Mouse (Mus musculus): ENCODE results near the gene Jak3.

DNA sequence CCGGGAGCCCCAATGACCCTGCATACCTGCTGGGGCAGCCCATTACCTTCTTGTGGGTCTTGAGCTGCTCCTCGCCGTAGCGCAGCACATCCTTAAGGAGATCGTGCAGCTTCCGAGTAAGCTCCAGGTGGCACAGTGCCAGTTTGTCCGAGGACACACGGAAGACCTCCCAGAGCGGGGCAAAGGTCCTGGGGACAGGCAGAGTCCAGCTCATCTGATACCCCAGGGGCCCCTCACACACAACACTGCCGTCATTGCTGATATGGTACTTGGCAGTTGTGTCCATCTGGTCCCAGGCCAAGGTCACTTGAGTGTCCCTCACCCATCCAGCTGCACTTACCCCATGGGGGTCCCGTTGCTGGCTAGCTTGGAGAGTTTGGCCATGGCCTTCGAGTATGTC is 41.0 kb downstream of the Jak3 start:
- no peak for TF ChIP-seq CTCF (IDR thresholded peaks at IDR 0.05; ENCODE audit: low read depth)
- no peak for TF ChIP-seq EP300 (IDR thresholded peaks at IDR 0.05; ENCODE audit: low read depth)
